Mouse (Mus musculus): ENCODE data around the gene Rab11fip3. TPM values are rescaled to one million over a fixed set of nuclear protein-coding genes. Genes with fewer than 3 reads are reported as not detected.

Rab11fip3 gene
- polyA plus RNA-seq, 1 experiment from 2014 or later = 1.9 TPM

DNA sequence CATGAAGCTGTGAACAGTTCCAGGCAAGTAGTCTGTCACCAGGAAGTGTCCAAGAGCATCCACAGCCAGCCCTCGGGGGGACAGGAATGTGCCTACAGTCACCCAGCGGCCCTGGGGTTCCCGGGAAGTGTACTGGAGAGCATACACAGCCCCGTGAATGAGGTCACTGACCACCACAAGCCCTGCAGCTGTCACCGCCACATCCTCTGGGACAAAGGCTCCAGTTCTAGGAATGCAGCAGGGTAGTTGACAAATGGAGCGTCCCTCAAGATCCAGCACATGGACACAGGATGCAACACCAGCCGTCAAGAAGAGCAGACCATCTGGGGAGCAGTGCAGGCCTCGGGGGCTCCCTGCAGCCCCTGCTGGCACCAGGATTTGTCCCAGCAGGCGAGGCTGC lies 125.6 kb downstream of the Rab11fip3 start:
- WGBS (ENCODE audit: insufficient replicate concordance) = 80% methylated on average over 9 of the region's 9 CpGs
- Histone ChIP-seq H3K9ac (peak overlapping the region; percentile 99), H3K27ac (peak overlapping the region; percentile 100), H3K4me3 (replicated peaks) (peak overlapping the region; percentile 92), H3K27me3 (no peaks in the 10 kb centered on the region), H3K4me2 (peak overlapping the region; percentile 85), H3K9me3 (replicated peaks) (no peaks in the 10 kb centered on the region), H3K36me3 (peaks cover 21% of the 10 kb centered on the region), H3K4me1 (replicated peaks) (peaks cover 82% of the 10 kb centered on the region)
- ATAC-seq (ENCODE audit: low read depth) (no peak), DNase-seq (no peak)

DNA sequence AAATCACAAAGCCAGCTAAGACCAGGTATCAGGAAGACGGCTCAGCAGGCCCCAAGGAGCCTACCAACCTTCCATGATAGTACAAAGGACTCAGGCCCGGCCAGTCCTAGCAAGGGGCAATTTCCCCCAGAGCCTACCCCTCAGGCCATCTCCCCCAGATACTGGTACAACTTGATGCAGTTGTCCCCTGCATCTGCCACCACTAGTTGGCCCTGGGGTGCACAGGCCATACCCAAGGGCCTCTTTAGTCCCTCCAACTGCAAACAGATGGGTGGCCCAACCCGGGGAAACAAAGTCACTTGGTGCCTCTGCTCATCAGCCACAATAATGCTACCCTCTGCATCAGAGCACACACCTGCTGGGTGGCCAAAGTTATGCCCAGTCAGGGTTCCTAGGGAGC lies 126.1 kb downstream of the Rab11fip3 start:
- H3K4me2 ChIP-seq = peak overlapping the region; percentile 85
- ATAC-seq (ENCODE audit: low read depth) (peak; percentile 18), DNase-seq (no peak)
- peaks cover 27% of the 10 kb centered on the region for H3K36me3 ChIP-seq
- no peaks in the 10 kb centered on the region for H3K9me3 ChIP-seq (replicated peaks)
- peak overlapping the region; percentile 92 for H3K4me3 ChIP-seq (replicated peaks)
- peak overlapping the region; percentile 100 for H3K27ac ChIP-seq
- no peaks in the 10 kb centered on the region for H3K27me3 ChIP-seq
- peak overlapping the region; percentile 99 for H3K9ac ChIP-seq
- 32% methylated on average over 3 of the region's 3 CpGs for WGBS (ENCODE audit: insufficient replicate concordance)
- peaks cover 84% of the 10 kb centered on the region for H3K4me1 ChIP-seq (replicated peaks)

DNA sequence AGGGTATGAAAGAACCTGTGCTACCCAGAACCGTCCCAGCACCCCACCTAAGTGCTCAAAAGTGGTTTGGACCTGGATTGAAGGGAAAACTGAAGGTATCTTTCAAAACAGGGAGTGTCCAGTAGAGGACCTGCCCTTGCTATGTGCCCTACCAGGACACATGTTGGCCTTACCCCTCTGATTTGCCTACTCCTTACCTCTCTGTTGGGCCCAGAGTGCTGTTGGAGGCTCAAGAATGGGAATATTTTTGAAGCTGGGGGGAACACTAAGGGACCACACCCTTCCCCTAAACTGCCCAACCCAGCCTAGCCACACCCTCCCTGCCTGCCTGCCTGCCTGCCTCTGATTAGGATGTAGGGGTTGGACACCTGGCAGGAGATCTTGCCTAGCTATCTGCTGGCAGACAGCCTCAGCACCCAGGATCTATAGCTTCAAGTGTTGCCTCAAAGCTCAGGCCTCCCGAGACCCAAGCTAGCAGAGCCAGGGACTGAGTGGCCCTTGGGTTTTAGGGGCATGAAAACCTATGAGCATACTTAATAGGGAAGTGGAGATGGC lies 126.7 kb downstream of the Rab11fip3 start:
- Histone ChIP-seq H3K9ac (peak overlapping the region; percentile 99), H3K36me3 (peaks cover 32% of the 10 kb centered on the region), H3K27me3 (no peaks in the 10 kb centered on the region), H3K9me3 (replicated peaks) (no peaks in the 10 kb centered on the region), H3K4me2 (peak overlapping the region; percentile 85), H3K4me3 (replicated peaks) (peak overlapping the region; percentile 92), H3K4me1 (replicated peaks) (peaks cover 84% of the 10 kb centered on the region), H3K27ac (peak overlapping the region; percentile 100)
- ATAC-seq (ENCODE audit: low read depth) = peak; percentile 90
- 15% methylated on average over 2 of the region's 2 CpGs for WGBS (ENCODE audit: insufficient replicate concordance)
- peak; percentile 95 for DNase-seq

DNA sequence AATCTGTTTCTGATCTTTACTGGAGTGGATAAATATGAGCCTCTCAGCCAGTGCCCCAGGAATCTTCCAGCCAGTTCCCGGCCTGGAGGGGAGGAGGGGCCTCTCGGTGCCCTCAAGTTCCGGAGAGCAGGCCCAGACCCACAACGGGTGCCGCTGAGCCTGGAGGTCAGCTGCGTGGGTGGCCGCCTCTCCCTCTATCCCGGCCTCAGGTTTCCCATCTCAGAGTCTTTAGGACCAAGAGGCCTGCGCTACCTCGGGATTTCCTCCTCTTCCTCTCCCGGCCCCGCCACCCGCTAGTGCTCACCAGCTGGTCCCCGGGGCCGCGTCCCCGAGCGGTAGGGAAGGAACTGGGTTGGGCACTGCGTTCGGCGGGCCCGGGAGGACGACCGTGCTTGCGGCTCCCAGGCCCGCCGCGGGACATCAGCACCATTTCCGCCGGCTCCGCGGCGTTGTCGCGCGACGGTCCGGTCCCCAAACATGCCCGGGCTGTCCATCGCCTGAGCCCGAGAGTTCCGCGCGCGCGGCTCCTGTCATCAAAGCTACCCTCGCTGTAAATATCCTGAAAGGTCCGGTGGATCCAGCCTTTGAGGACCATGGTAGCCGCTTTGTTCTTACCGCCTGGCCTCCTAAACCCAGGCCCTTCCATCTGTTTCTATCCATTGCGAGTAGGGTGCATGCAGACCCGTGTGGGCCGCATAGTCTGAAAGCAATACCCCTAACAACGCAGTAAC lies 127.7 kb downstream of the Rab11fip3 start:
- Histone ChIP-seq H3K9ac (peak overlapping the region; percentile 99), H3K27ac (peak overlapping the region; percentile 100), H3K36me3 (peaks cover 42% of the 10 kb centered on the region), H3K4me1 (replicated peaks) (peaks cover 84% of the 10 kb centered on the region), H3K27me3 (no peaks in the 10 kb centered on the region), H3K4me2 (peak overlapping the region; percentile 85), H3K4me3 (replicated peaks) (peak overlapping the region; percentile 92), H3K9me3 (replicated peaks) (no peaks in the 10 kb centered on the region)
- WGBS (ENCODE audit: insufficient replicate concordance) = 2% methylated on average over 54 of the region's 54 CpGs
- DNase-seq (no peak), ATAC-seq (ENCODE audit: low read depth) (no peak)

Other genes starting within 250 kb of the Rab11fip3 start
- 11.9 and 14.2 TPM in 2 replicates for gene Wdr24, start 245.9 kb downstream of the Rab11fip3 start, polyA plus RNA-seq (2015; fragmentation: Nextera tagmentation; extraction: Ambion mirVana)
- 21.7 and 26.9 TPM in 2 replicates for gene Jmjd8, start 240.7 kb downstream of the Rab11fip3 start, polyA plus RNA-seq (2015; fragmentation: Nextera tagmentation; extraction: Ambion mirVana)
- gene Stub1, start 236.2 kb downstream of the Rab11fip3 start, polyA plus RNA-seq (2015; fragmentation: Nextera tagmentation; extraction: Ambion mirVana) = 130 TPM in 2 replicates
- gene Rhbdl1, start 232.3 kb downstream of the Rab11fip3 start, polyA plus RNA-seq (2015; fragmentation: Nextera tagmentation; extraction: Ambion mirVana) = 0.20 and 0.30 TPM in 2 replicates
- 0.28 and 0.57 TPM in 2 replicates for gene Gm20683, start 227.8 kb downstream of the Rab11fip3 start, polyA plus RNA-seq (2015; fragmentation: Nextera tagmentation; extraction: Ambion mirVana)
- gene Rhot2, start 224.7 kb downstream of the Rab11fip3 start, polyA plus RNA-seq (2015; fragmentation: Nextera tagmentation; extraction: Ambion mirVana) = 12.8 and 13.5 TPM in 2 replicates
- gene Wdr90, start 208.1 kb downstream of the Rab11fip3 start, polyA plus RNA-seq (2015; fragmentation: Nextera tagmentation; extraction: Ambion mirVana) = 10.2 and 12.5 TPM in 2 replicates
- gene Mcrip2, start 200.8 kb downstream of the Rab11fip3 start, polyA plus RNA-seq (2015; fragmentation: Nextera tagmentation; extraction: Ambion mirVana) = 62.1 and 66.2 TPM in 2 replicates
- 43.9 and 46.9 TPM in 2 replicates for gene Mettl26, start 194.5 kb downstream of the Rab11fip3 start, polyA plus RNA-seq (2015; fragmentation: Nextera tagmentation; extraction: Ambion mirVana)
- 0.65 and 1.00 TPM in 2 replicates for gene Wfikkn1, start 188.7 kb downstream of the Rab11fip3 start, polyA plus RNA-seq (2015; fragmentation: Nextera tagmentation; extraction: Ambion mirVana)
- gene Rab40c, start 149.8 kb downstream of the Rab11fip3 start, polyA plus RNA-seq (2015; fragmentation: Nextera tagmentation; extraction: Ambion mirVana) = 6.5 and 7.0 TPM in 2 replicates
- gene Pigq, start 124.6 kb downstream of the Rab11fip3 start, polyA plus RNA-seq (2015; fragmentation: Nextera tagmentation; extraction: Ambion mirVana) = 126 and 152 TPM in 2 replicates
- 5.1 and 7.2 TPM in 2 replicates for gene Nhlrc4, start 124.6 kb downstream of the Rab11fip3 start, polyA plus RNA-seq (2015; fragmentation: Nextera tagmentation; extraction: Ambion mirVana)
- 0.24 and 0.32 TPM in 2 replicates for gene A930017K11Rik, start 117.0 kb downstream of the Rab11fip3 start, polyA plus RNA-seq (2015; fragmentation: Nextera tagmentation; extraction: Ambion mirVana)
- gene Capn15, start 83.8 kb downstream of the Rab11fip3 start, polyA plus RNA-seq (2015; fragmentation: Nextera tagmentation; extraction: Ambion mirVana) = 11.1 and 12.3 TPM in 2 replicates
- gene Decr2, start 20.8 kb upstream of the Rab11fip3 start, polyA plus RNA-seq (2015; fragmentation: Nextera tagmentation; extraction: Ambion mirVana) = 11.1 and 13.8 TPM in 2 replicates
- 56.2 and 58.8 TPM in 2 replicates for gene Nme4, start 26.0 kb upstream of the Rab11fip3 start, polyA plus RNA-seq (2015; fragmentation: Nextera tagmentation; extraction: Ambion mirVana)
- gene Tmem8, start 43.7 kb upstream of the Rab11fip3 start, polyA plus RNA-seq (2015; fragmentation: Nextera tagmentation; extraction: Ambion mirVana) = 1.3 and 1.7 TPM in 2 replicates
- 148 and 156 TPM in 2 replicates for gene Mrpl28, start 53.9 kb upstream of the Rab11fip3 start, polyA plus RNA-seq (2015; fragmentation: Nextera tagmentation; extraction: Ambion mirVana)
- 2.9 and 3.7 TPM in 2 replicates for gene Axin1, start 69.1 kb upstream of the Rab11fip3 start, polyA plus RNA-seq (2015; fragmentation: Nextera tagmentation; extraction: Ambion mirVana)
- 72.7 and 75.6 TPM in 2 replicates for gene Pdia2, start 129.5 kb upstream of the Rab11fip3 start, polyA plus RNA-seq (2015; fragmentation: Nextera tagmentation; extraction: Ambion mirVana)
- gene Rgs11, start 133.4 kb upstream of the Rab11fip3 start, polyA plus RNA-seq (2015; fragmentation: Nextera tagmentation; extraction: Ambion mirVana) = 0.30 and 0.48 TPM in 2 replicates
- gene Arhgdig, start 138.2 kb upstream of the Rab11fip3 start, polyA plus RNA-seq (2015; fragmentation: Nextera tagmentation; extraction: Ambion mirVana) = 15.9 and 21.7 TPM in 2 replicates
- gene Fam234a, start 174.7 kb upstream of the Rab11fip3 start, polyA plus RNA-seq (2015; fragmentation: Nextera tagmentation; extraction: Ambion mirVana) = 11.9 and 12.0 TPM in 2 replicates
- 40.8 and 50.9 TPM in 2 replicates for gene Luc7l, start 183.3 kb upstream of the Rab11fip3 start, polyA plus RNA-seq (2015; fragmentation: Nextera tagmentation; extraction: Ambion mirVana)